Mouse (Mus musculus) lung, postnatal 10 days (tissue): ENCODE measurements around the gene Gdpd3.

Experiments used
- DNase-seq: peaks from one replicate; pipeline ENCODE4 v3.0.0; 2021

Gene Gdpd3

GRCm38 (mm10) chr7:126791851-126792720 is 26.0 kb downstream of the Gdpd3 start, which contains the start of gene Ppp4c:
TSS of gene Ppp4c (minus strand) at chr7:126792496.
- peak; percentile 99 for DNase-seq

GRCm38 (mm10) chr7:126792721-126793443 is 26.7 kb downstream of the Gdpd3 start:
- no peak for DNase-seq

- DNase-seq = no peak
These were observed 27.5 kb downstream of the Gdpd3 start for GRCm38 (mm10) chr7:126793456-126794270.

- no peak for DNase-seq
These were observed 28.1 kb downstream of the Gdpd3 start for GRCm38 (mm10) chr7:126794271-126794605.

- DNase-seq = no peak
These were observed 29.5 kb downstream of the Gdpd3 start for GRCm38 (mm10) chr7:126795387-126796317.

GRCm38 (mm10) chr7:126796350-126796932 is 30.3 kb downstream of the Gdpd3 start:
- DNase-seq = peak; percentile 60

GRCm38 (mm10) chr7:126797411-126798126 is 31.4 kb downstream of the Gdpd3 start, which contains the start of gene Fam57b:
TSS of gene Fam57b (plus strand) at chr7:126797668.
- no peak for DNase-seq

- DNase-seq = no peak
These were observed 32.3 kb downstream of the Gdpd3 start for GRCm38 (mm10) chr7:126798127-126799049.

GRCm38 (mm10) chr7:126799050-126799467 is 32.9 kb downstream of the Gdpd3 start:
- DNase-seq = peak; percentile 99

GRCm38 (mm10) chr7:126799468-126800268 is 33.5 kb downstream of the Gdpd3 start:
- no peak for DNase-seq

- DNase-seq = no peak
These were observed 34.3 kb downstream of the Gdpd3 start for GRCm38 (mm10) chr7:126800269-126801056.

- no peak for DNase-seq
These were observed 34.9 kb downstream of the Gdpd3 start for GRCm38 (mm10) chr7:126801057-126801422.

- DNase-seq = no peak
These were observed 36.2 kb downstream of the Gdpd3 start for GRCm38 (mm10) chr7:126802134-126802889.

- DNase-seq = no peak
These were observed 37.0 kb downstream of the Gdpd3 start for GRCm38 (mm10) chr7:126803181-126803580.

- DNase-seq = no peak
These were observed 37.6 kb downstream of the Gdpd3 start for GRCm38 (mm10) chr7:126803751-126804150.

GRCm38 (mm10) chr7:126806956-126807355 is 40.8 kb downstream of the Gdpd3 start:
- DNase-seq = peak; percentile 61

GRCm38 (mm10) chr7:126807405-126807804 is 41.3 kb downstream of the Gdpd3 start:
- DNase-seq = no peak
